11 mouse cellular contexts compared by ENCODE assay signal in genomic region chr4:133629191-133629590, GRCm38 (mm10).
"Had no signal": no experiment of that assay in that cellular context is flagged by ENCODE, and none has a peak within 500 bp of the region (broad histone marks: within the 10 kb centered on the region; RNA-seq: fewer than 3 reads in every experiment).

No protein-coding gene starts in this region.

- H3K27me3 ChIP-seq: limb, embryonic 13.5 days; midbrain, embryonic 13.5 days; neural tube, embryonic 12.5 days; stomach, embryonic 15.5 days had no signal

- H3K4me3 ChIP-seq: limb, embryonic 13.5 days; midbrain, embryonic 13.5 days; myocyte; neural tube, embryonic 12.5 days; stomach, embryonic 15.5 days had no signal

- H3K36me3 ChIP-seq: stomach, embryonic 15.5 days had no signal

- H3K27ac ChIP-seq: limb, embryonic 13.5 days; liver, embryonic 14.5 days; midbrain, embryonic 13.5 days; neural tube, embryonic 12.5 days; stomach, embryonic 15.5 days had no signal

- ATAC-seq: lung, postnatal 0 days; midbrain, embryonic 13.5 days had no signal

- DNase-seq: kidney, postnatal 25 days; lung, adult 2 months; lung, postnatal 36 days; thymus, postnatal 4 days had no signal

- H3K9me3 ChIP-seq: limb, embryonic 13.5 days; midbrain, embryonic 13.5 days; neural tube, embryonic 12.5 days; stomach, embryonic 15.5 days had no signal
